24 mouse cellular contexts compared by ENCODE assay signal in the genomic region with DNA sequence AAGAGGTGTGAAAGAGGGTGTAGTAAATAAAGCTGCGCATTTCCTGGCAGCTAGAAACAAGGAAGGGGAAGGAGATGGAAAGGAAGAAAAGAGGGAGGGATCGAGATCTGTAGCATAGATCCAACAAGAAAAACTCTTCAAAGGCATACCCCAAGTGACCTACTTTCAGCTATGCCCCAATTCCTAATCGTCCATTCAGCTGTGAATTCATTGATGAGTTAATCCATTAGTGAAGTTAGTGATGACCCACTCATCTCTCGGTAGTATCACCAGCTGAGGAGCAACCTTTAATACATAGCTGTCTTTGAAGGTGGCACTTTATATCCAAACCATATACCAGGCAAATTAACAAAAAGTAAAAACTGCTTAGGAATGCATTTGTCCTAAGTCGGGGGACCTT.
"Had no signal": no experiment of that assay in that cellular context is flagged by ENCODE, and none has a peak within 500 bp of the region (broad histone marks: within the 10 kb centered on the region; RNA-seq: fewer than 3 reads in every experiment).

No protein-coding gene starts in this region.

- H3K4me3 ChIP-seq: heart, embryonic 10.5 days; heart, embryonic 12.5 days; hindbrain, embryonic 13.5 days; hindbrain, embryonic 15.5 days; kidney, embryonic 15.5 days; limb, embryonic 13.5 days; limb, embryonic 15.5 days; liver, embryonic 12.5 days had no signal

- H3K9me3 ChIP-seq: heart, embryonic 10.5 days; heart, embryonic 12.5 days; hindbrain, embryonic 13.5 days; hindbrain, embryonic 15.5 days; kidney, embryonic 15.5 days; limb, embryonic 13.5 days; limb, embryonic 15.5 days; liver, embryonic 12.5 days had no signal

- H3K36me3 ChIP-seq: heart, embryonic 12.5 days; hindbrain, embryonic 15.5 days; kidney, embryonic 15.5 days; limb, embryonic 15.5 days had no signal

- H3K9ac ChIP-seq: heart, embryonic 12.5 days; hindbrain, embryonic 13.5 days; hindbrain, embryonic 15.5 days; kidney, embryonic 15.5 days; limb, embryonic 13.5 days; limb, embryonic 15.5 days; liver, embryonic 14.5 days had no signal

- H3K27ac ChIP-seq: heart, embryonic 10.5 days; hindbrain, embryonic 13.5 days; hindbrain, embryonic 15.5 days; hindbrain, postnatal 0 days; kidney, embryonic 15.5 days; limb, embryonic 13.5 days; limb, embryonic 15.5 days; liver, embryonic 14.5 days had no signal

- H3K4me2 ChIP-seq: heart, embryonic 12.5 days; hindbrain, embryonic 13.5 days; hindbrain, embryonic 15.5 days; kidney, embryonic 15.5 days; limb, embryonic 13.5 days; limb, embryonic 15.5 days; liver, embryonic 12.5 days had no signal

- ATAC-seq: hindbrain, postnatal 0 days; intestine, embryonic 16.5 days; liver, embryonic 12.5 days had no signal

- H3K27me3 ChIP-seq: heart, embryonic 12.5 days; hindbrain, embryonic 13.5 days; hindbrain, embryonic 15.5 days; kidney, embryonic 15.5 days; limb, embryonic 13.5 days; limb, embryonic 15.5 days; liver, embryonic 12.5 days had no signal

- DNase-seq: gastrocnemius, postnatal 14 days; gastrocnemius, postnatal 36 days; heart, adult 18-20 months; heart, postnatal 10 days; heart, postnatal 36 days; kidney, adult 11 months; kidney, adult 2 months; kidney, adult 9 months; kidney, postnatal 10 days; kidney, postnatal 36 days; layer of hippocampus, adult 9-11 months; layer of hippocampus, postnatal 36 days; left cerebral cortex, postnatal 4 days had no signal
